Mouse (Mus musculus) embryonic facial prominence, embryonic 10.5 days (tissue): ENCODE measurements around the gene Tmem203. TPM values are rescaled to one million over a fixed set of nuclear protein-coding genes. Genes with fewer than 3 reads are reported as not detected.

ENCODE experiments used
- DNase-seq: peaks from one replicate; pipeline ENCODE4 v3.0.0-alpha.2; 2017; ENCODE audit warnings: low spot score
- H3K27ac ChIP-seq: fragments of 300-500 bp; sonication (generic); replicated peaks from 2 replicates; pipeline ENCODE4 v1.5.1; 2016; ENCODE audit warnings: mild to moderate bottlenecking
- H3K27me3 ChIP-seq: fragments of 300-500 bp; sonication (generic); replicated peaks from 2 replicates; pipeline ENCODE4 v1.6.1; 2016; ENCODE audit warnings: low read depth, mild to moderate bottlenecking; ENCODE audit not compliant: poor library complexity, severe bottlenecking
- H3K36me3 ChIP-seq: fragments of 300-500 bp; sonication (generic); replicated peaks from 2 replicates; pipeline ENCODE4 v1.6.1; 2016; ENCODE audit warnings: mild to moderate bottlenecking, moderate library complexity
- H3K4me1 ChIP-seq: fragments of 300-500 bp; sonication (generic); 2 replicates; pipeline ENCODE4 v1.6.1; 2016
- H3K4me3 ChIP-seq: fragments of 300-500 bp; sonication (generic); 2 replicates; pipeline ENCODE4 v1.5.1; 2016; ENCODE audit warnings: mild to moderate bottlenecking, moderate library complexity
- H3K9me3 ChIP-seq: fragments of 300-500 bp; sonication (generic); 2 replicates; pipeline ENCODE4 v1.6.1; 2016; ENCODE audit warnings: mild to moderate bottlenecking
- WGBS: fragments of 180-500 bp; shearing (Covaris S2); methylation state at CpG from one replicate; pipeline ENCODE4 v1.1.7; 2016; 5-methylcytosine and 5-hydroxymethylcytosine counted together
- polyA plus RNA-seq: library from polyadenylated mRNA; unstranded; fragments of >200 nt; fragmentation: Nextera tagmentation; extraction: Ambion mirVana; gene quantifications from 2 replicates; pipeline ENCODE4 v1.2.1, GENCODE M21; 2016

Tmem203 gene
- polyA plus RNA-seq, 1 experiment from 2014 or later = 18.3 TPM

DNA sequence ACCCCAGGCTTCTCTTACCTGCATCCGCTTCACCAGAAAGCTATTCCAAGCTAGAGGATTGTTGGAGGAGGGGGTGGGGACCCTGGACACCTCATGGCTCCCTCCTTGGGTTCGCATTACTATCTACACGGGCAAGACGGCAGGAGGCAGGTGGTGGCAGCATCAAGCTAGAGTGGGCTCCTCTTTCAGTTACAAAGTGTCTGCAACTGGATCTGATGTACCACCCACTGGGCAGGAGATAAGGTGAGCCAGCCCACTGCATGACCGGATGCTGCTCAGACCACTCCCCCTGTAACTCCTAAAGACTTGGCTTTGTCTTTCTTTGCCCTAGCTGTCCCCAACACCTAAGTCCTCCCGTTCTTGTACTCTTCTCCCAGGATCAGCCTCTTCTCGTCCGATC lies 18.6 kb upstream of the Tmem203 start, which contains the start of gene Rnf224:
TSS of gene Rnf224 (minus strand) at position 174 of the 400 bp plus-strand sequence.
- Histone ChIP-seq H3K9me3 (no peaks in the 10 kb centered on the region), H3K4me1 (peaks cover 20% of the 10 kb centered on the region), H3K27ac (no peak within 1 kb of the TSS), H3K36me3 (no peaks in the 10 kb centered on the region), H3K27me3 (peaks cover 36% of the 10 kb centered on the region), H3K4me3 (no peak within 1 kb of the TSS)
- no peak for DNase-seq
- 32% methylated on average over 8 of the region's 8 CpGs for WGBS

DNA sequence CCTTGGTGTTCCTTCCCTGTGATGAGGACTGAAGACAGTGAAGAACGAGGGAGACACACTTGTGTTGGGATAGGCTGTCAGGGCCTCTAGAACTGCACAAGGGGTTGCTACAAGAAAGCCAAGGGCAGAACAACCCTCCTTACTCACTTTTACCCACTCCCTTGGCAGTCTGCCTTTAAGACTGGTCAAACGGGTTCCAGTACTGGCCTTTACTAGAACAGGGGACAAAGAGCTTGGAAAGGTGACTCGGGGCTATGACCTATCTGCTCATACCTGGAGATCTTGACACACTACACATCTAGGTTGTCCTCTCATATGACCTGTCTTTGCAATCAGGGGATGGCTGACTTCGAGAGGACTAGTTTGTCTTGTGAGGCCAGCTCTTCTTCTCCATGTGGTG lies 17.7 kb upstream of the Tmem203 start:
- WGBS = 67% methylated on average over 4 of the region's 4 CpGs
- Histone ChIP-seq H3K27ac (no peak overlapping the region), H3K36me3 (no peaks in the 10 kb centered on the region), H3K4me1 (peaks cover 29% of the 10 kb centered on the region), H3K4me3 (no peak overlapping the region), H3K9me3 (no peaks in the 10 kb centered on the region), H3K27me3 (peaks cover 36% of the 10 kb centered on the region)
- DNase-seq = no peak

DNA sequence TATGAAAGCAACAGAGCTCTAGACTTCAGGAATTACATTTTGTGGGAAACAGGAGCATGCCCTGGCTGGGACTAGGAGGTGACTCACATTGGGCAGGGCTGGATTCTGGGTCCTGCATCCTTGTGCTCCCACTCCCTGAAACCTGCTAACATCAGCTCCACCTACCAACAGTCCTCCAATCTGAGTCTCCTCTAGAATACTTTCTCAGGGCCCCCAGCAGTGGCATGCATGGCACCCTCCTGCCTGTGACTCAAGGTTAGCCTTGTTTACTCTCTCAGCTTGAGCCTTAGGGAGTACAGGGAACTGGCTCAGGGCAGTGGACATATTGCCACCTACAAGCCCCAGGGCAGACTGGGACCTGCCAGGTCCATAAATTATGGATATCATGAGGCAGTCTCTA lies 17.1 kb upstream of the Tmem203 start:
- DNase-seq = no peak
- Histone ChIP-seq H3K4me3 (no peak overlapping the region), H3K9me3 (no peaks in the 10 kb centered on the region), H3K27me3 (peaks cover 42% of the 10 kb centered on the region), H3K36me3 (no peaks in the 10 kb centered on the region), H3K27ac (no peak overlapping the region), H3K4me1 (peaks cover 35% of the 10 kb centered on the region)

DNA sequence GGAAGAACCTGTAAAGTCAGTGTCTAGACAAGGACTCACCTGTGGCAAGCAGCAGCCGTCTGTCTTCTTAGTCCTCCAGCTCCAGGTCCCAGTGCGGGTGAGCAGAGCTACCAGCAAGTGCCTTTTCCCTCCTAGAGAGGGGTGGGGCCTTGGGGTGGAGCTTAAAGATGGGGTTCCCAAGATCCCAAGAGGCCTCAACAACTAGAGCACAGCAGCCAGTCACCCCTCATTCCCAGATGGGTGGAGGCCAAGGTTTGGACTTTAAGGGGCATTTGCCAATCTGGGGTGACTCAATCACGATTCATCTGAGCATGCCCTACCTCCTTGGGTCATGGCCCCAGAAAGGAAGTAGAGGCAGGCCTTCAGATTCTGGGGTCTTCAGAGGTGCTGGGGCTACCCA lies 15.5 kb upstream of the Tmem203 start:
- H3K4me3 ChIP-seq = peak overlapping the region; percentile 1; the same call in 1 of the 2 replicates
- H3K27ac ChIP-seq = no peak overlapping the region

DNA sequence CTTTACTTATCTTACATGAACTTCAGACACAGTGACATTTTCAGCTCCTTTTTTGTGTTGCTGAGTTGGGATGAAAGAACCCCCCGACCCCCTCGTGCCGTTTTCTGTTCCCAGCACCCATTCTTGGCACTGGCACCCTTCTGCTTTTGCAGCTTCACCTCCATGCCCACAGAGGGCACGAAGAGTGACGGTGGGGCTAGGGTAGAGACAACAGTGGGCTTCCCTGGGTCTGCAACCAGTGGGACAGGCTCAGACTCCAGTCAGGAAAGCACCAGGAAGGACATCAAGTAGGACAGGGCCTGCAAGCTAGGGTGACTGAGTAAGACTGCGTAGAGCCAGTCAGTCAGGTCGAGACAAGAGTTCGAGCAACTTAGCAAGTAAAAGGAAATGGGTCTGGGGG lies 14.9 kb upstream of the Tmem203 start:
- Histone ChIP-seq H3K36me3 (peaks cover 5% of the 10 kb centered on the region; the same call in 1 of the 2 replicates), H3K27me3 (peaks cover 48% of the 10 kb centered on the region), H3K9me3 (no peaks in the 10 kb centered on the region), H3K27ac (peak overlapping the region; percentile 70; the same call in 1 of the 2 replicates), H3K4me3 (peak overlapping the region; percentile 69), H3K4me1 (peaks cover 38% of the 10 kb centered on the region)
- DNase-seq = no peak
- 48% methylated on average over 8 of the region's 8 CpGs for WGBS

More for the DNA sequence above, 15.5 kb upstream of the Tmem203 start:
- H3K36me3 ChIP-seq = 0 out of 2 replicates have a peak, but pooled peaks cover under 1% of the 10 kb centered on the region
- peaks cover 49% of the 10 kb centered on the region for H3K27me3 ChIP-seq
- no peak for DNase-seq
- no peaks in the 10 kb centered on the region for H3K9me3 ChIP-seq
- peaks cover 38% of the 10 kb centered on the region for H3K4me1 ChIP-seq
- WGBS = 86% methylated on average over 3 of the region's 3 CpGs

DNA sequence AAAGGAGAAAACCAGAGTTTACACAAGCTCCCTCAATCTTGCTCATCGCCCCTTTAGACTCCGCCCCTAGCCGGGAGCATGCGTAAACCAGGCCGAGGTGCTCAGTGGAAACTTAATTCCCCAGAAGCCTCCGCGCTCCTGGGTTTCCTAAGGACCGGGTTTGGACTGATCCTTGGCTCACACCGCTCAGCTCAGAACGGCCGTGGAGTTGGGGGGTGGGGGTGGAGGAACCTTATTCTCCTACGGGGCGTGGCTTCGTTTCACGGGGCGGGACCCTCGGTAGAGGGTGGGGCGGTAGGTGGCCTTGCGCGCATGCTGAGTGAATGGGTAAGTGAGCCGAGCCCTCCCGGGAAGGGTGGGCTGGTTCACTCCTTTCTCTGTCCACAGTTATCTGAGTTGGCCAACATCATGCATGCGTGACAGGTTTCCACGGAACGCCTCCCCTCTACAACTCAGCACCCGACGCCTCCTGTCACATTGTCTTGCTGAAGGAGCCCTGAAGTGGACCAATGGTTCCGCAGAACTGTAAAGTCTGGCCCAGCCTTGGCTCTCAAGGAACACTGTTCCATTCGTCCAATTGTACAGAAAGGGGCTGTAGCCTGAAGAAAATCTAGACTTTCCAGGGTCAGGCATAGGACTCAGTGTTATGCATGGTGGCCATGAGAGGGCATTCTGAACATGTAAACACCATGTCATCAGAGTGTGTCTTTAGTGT lies 14.4 kb upstream of the Tmem203 start:
- Histone ChIP-seq H3K4me3 (peak overlapping the region; percentile 69), H3K27ac (peak overlapping the region; percentile 70; the same call in 1 of the 2 replicates), H3K9me3 (no peaks in the 10 kb centered on the region), H3K36me3 (peaks cover 11% of the 10 kb centered on the region), H3K4me1 (peaks cover 38% of the 10 kb centered on the region), H3K27me3 (peaks cover 48% of the 10 kb centered on the region)
- peak; percentile 81 for DNase-seq
- 1% methylated on average over 29 of the region's 29 CpGs for WGBS

DNA sequence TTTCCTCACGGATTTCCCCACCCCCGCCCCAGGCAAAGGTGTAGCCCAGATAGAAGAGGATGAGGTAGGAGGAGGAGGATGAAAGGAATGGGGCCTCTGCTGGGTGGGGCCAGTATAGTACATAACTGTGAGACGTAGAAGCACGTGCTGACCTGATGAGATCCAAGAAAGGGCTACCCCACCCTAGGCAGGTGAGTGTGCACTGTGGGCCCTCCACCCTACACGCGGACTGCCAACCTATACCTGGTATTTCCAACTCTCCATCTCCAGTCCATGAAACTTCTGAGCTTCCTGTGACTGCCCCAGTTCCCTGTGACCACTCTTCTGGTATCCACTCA lies 13.8 kb upstream of the Tmem203 start:
- H3K27ac ChIP-seq = no peak overlapping the region; the same call in 1 of the 2 replicates
- 19% methylated on average over 6 of the region's 6 CpGs for WGBS
- DNase-seq = no peak
- H3K4me1 ChIP-seq = peaks cover 36% of the 10 kb centered on the region
- peaks cover 48% of the 10 kb centered on the region for H3K27me3 ChIP-seq
- no peaks in the 10 kb centered on the region for H3K9me3 ChIP-seq
- peaks cover 16% of the 10 kb centered on the region for H3K36me3 ChIP-seq
- peak overlapping the region; percentile 69 for H3K4me3 ChIP-seq

DNA sequence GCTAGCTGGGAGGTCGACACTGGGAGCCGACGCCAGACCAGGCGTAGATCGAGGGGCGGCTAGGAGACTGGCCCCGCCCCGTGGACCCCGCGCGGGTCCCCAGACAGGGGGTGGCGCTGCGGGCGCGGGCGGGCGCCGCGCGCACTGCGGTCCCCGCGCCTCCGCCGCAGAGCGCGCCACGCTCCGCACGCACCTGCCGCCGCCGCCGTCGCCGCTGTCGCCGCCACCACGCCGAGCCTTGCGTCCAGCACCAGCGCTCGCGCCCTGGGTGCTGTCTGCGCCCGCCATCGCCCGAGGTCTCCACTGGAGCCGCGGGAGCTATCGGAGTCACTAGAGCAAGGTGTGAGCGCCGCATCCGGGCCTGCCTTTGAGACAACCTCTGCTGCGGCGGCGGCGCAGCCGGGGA lies 13.1 kb upstream of the Tmem203 start, which contains the start of the genes Rnf208 and Cysrt1:
TSS of gene Rnf208 (plus strand) at position 155 of the 406 bp plus-strand sequence.
TSS of gene Cysrt1 (minus strand) at position 352 of the 406 bp plus-strand sequence.
- Histone ChIP-seq H3K36me3 (peaks cover 23% of the 10 kb centered on the region), H3K9me3 (no peaks in the 10 kb centered on the region), H3K27ac (peak within 1 kb of the TSS; percentile 72), H3K4me1 (peaks cover 33% of the 10 kb centered on the region), H3K27me3 (peaks cover 48% of the 10 kb centered on the region), H3K4me3 (peak within 1 kb of the TSS; percentile 69)
- WGBS = 1% methylated on average over 59 of the region's 59 CpGs
- peak; percentile 49 for DNase-seq

DNA sequence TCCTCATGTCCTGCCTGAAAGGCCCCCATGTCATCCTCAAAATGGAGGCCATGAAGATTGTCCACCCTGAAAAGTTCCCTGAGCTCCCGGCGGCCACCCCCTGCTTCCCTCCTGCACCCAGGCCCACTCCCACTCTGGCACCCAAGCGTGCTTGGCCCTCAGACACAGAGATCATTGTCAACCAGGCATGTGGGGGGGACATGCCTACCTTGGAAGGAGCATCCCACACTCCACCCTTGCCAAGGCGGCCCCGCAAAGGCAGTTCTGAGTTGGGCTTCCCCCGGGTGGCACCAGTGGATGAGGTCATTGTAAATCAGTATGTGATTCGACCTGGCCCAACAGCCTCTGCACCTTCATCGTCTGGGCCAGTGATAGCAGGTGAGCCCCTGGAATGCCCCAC lies 11.9 kb upstream of the Tmem203 start:
- 78% methylated on average over 8 of the region's 8 CpGs for WGBS
- Histone ChIP-seq H3K27ac (no peak overlapping the region), H3K4me1 (peaks cover 33% of the 10 kb centered on the region), H3K27me3 (peaks cover 48% of the 10 kb centered on the region), H3K9me3 (no peaks in the 10 kb centered on the region), H3K4me3 (peak overlapping the region; percentile 69; the same call in 1 of the 2 replicates), H3K36me3 (peaks cover 36% of the 10 kb centered on the region)
- DNase-seq = no peak

DNA sequence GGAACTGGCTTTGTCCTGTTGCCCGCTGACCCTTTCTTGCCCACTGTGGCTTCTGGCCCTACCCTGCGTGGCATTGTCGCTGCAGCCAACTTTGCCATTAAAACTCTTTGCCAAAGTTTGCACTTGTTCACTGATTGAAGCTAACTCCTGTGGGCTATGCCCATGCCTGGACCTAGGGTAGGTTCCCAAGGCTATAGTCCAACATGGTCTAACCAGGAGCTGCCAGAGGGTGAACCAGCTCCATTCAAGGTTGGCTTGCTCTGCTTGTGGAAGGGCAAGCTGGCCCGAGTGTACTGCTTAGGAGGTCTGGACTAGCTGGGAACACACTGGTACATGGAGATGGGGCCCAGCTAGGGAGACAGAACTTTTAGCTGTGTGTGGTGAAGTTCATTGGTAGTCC lies 11.1 kb upstream of the Tmem203 start:
- whole genome bisulfite sequencing = 90% methylated on average over 4 of the region's 4 CpGs
- no peak for DNase-seq
- H3K27me3 ChIP-seq = peaks cover 44% of the 10 kb centered on the region
- H3K4me1 ChIP-seq = peaks cover 33% of the 10 kb centered on the region
- no peak overlapping the region for H3K4me3 ChIP-seq
- H3K27ac ChIP-seq = no peak overlapping the region
- no peaks in the 10 kb centered on the region for H3K9me3 ChIP-seq
- H3K36me3 ChIP-seq = peaks cover 44% of the 10 kb centered on the region

DNA sequence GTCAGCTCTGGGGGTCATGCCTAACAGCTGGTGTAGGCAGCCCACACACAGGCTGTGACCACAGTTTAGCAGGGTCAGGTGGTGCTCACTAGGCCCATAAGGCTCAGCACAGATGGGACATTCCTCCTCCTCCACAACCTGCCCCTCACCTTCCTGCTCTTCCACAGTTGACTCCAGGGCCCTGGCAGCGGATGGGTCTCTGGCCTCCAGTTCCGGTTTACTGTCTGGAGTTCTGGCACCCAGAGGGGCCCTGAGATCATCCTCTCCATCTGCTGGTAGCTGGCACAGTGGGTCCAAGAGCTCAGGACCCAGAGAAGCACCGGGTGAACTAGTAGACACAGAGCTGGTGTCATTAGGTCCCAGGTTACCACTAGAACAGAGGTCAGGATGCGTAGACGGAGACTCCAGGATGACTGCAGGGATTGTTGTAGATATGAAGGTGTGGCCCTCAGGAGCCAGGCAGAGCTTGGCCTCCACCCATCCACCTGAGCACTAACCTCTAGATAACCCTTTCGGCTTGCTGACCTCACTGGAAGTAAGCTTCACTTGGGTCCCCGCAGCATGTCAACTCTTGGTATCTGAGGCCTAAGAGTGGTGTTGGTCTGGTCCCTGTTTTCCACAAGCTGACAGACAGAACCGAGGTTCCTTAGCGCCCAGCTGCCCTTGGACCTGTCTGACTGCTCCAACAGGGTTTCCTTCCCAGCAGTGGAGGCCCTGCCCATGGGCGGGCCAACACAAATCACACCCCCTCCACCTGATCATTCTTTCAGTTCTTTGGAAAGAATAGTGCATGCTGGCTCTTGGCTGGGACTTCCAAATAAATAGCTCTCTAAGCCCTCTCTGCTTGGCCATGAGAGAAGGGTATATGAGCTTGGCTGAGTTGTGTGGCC lies 8.8 kb upstream of the Tmem203 start, which contains the start of gene AL732309.1:
TSS of gene AL732309.1 (minus strand) at position 681 of the 890 bp plus-strand sequence.
- 86% methylated on average over 10 of the region's 10 CpGs for WGBS
- H3K27ac ChIP-seq = no peak within 1 kb of the TSS

DNA sequence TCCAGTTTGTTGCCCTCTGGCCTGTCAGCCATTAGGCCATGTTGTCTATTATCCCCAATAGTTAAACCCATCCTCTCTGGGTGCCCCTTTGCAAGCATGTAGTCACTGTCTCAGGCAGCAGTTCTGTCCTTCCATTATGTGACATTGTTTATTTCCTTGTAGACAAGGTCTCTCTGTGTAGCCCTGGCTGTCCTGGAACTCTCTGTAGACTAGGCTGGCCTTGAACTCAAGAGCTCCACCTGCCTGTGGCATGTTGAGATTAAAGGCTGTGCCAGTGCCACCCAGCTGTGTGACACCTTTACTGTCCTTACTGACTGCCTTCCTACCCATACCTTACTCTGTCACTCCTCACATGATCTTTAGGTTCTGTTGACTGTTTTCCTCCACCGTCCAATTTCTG lies 2.9 kb upstream of the Tmem203 start:
- peaks cover 63% of the 10 kb centered on the region for H3K36me3 ChIP-seq
- no peak for DNase-seq
- H3K4me1 ChIP-seq = peaks cover 20% of the 10 kb centered on the region
- WGBS = 83% methylated on average over 1 of the region's 1 CpGs
- H3K27me3 ChIP-seq = no peaks in the 10 kb centered on the region
- no peak overlapping the region for H3K27ac ChIP-seq
- H3K4me3 ChIP-seq = no peak overlapping the region
- H3K9me3 ChIP-seq = no peaks in the 10 kb centered on the region

More for the DNA sequence above, 8.8 kb upstream of the Tmem203 start, which contains the start of gene AL732309.1:
- H3K9me3 ChIP-seq = no peaks in the 10 kb centered on the region
- H3K4me1 ChIP-seq = peaks cover 19% of the 10 kb centered on the region
- H3K27me3 ChIP-seq = peaks cover 29% of the 10 kb centered on the region
- peaks cover 67% of the 10 kb centered on the region for H3K36me3 ChIP-seq
- no peak within 1 kb of the TSS for H3K4me3 ChIP-seq
- no peak for DNase-seq
